Mouse (Mus musculus): Measurements from ENCODE around the gene Polg. TPM values are rescaled to one million over a fixed set of nuclear protein-coding genes. Genes with fewer than 3 reads are reported as not detected.

Polg gene
- polyA plus RNA-seq, 1 experiment from 2014 or later: 44.8 TPM

DNA sequence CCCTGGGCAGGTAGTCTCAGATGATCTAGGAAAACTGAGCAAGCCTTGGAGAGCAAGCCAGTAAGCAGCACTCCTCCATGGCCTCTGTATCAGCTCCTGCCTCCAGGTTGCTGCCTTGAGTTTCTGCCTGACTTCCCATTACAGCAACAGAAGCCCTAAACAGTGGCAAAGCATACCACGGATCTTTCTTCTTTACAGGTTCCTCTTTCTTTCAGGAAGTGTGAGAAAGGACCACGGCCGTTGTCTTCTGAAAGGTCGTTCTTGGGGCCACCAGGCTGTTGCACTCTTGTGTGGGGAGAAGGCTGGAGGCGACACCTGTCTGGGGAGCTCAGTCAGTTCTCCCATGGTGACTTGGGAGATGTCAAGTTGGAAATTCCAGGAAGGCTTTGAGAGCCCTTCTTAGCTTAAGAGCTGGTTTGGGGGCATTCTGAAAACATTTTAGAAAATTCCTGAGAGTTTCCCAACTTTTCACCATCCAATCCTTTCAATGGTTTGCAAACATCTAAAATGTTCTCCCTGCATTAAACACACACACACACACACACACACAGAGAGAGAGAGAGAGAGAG lies 8.8 kb upstream of the Polg start:
- Histone ChIP-seq H3K4me2 (ENCODE audit: low read length) (no peak overlapping the region), H3K9ac (ENCODE audit: low read length) (no peak overlapping the region), H3K27ac (ENCODE audit: low read depth) (no peak overlapping the region), H3K4me1 (replicated peaks; ENCODE audit: control insufficient read depth, insufficient read depth, low read length) (no peaks in the 10 kb centered on the region), H3K36me3 (ENCODE audit: control insufficient read depth, insufficient read depth, low read length) (no peaks in the 10 kb centered on the region), H3K4me3 (ENCODE audit: low read depth, low read length) (no peak overlapping the region), H3K9me3 (ENCODE audit: control insufficient read depth, low read length) (no peaks in the 10 kb centered on the region), H3K27me3 (replicated peaks; ENCODE audit: control insufficient read depth, insufficient read depth, low read length) (no peaks in the 10 kb centered on the region)
- ATAC-seq (replicated peaks; ENCODE audit: low FRiP score, low TSS enrichment, low read depth): no peak
- DNase-seq (ENCODE audit: low spot score): no peak
- 79% methylated on average over 5 of the region's 5 CpGs for WGBS

DNA sequence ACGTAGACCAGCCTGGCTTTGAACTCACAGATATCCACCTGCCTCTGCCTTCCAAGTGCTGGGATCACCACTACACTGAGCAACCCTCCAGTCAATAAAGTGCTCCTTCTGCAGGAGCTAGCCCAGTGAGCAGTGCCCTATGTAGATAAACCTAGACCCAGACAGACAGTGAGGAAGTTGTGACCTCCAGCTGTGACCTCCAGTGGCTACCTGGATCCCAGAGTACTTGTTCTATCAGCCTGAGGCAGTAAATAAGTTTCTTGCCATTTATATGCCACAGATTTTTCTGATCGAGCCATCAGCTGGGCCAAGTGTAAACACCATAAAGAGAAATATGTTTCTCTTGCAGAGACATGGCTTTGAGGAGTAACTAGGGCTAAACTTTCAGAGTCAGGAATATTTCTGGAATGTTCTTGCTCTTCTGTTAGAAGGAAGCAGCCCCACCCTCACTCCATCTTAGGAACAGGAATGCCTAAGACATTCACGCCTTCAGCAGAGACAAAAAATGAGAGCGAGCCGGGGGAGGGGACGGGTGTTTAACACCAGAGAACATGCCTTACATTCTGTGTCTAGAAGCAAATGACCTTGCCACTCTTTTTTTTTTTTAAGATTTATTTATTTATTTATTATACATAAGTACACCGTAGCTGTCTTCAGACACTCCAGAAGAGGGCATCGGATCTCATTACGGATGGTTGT lies 7.5 kb upstream of the Polg start:
- no peak overlapping the region for H3K4me2 ChIP-seq (ENCODE audit: low read length)
- ATAC-seq (replicated peaks; ENCODE audit: low FRiP score, low TSS enrichment, low read depth): no peak
- no peak for DNase-seq (ENCODE audit: low spot score)
- H3K36me3 ChIP-seq (ENCODE audit: control insufficient read depth, insufficient read depth, low read length): no peaks in the 10 kb centered on the region
- H3K9ac ChIP-seq (ENCODE audit: low read length): no peak overlapping the region
- WGBS: 75% methylated on average over 9 of the region's 9 CpGs
- H3K4me3 ChIP-seq (ENCODE audit: low read depth, low read length): no peak overlapping the region
- no peaks in the 10 kb centered on the region for H3K4me1 ChIP-seq (replicated peaks; ENCODE audit: control insufficient read depth, insufficient read depth, low read length)
- no peak overlapping the region for H3K27ac ChIP-seq (ENCODE audit: low read depth)
- H3K27me3 ChIP-seq (replicated peaks; ENCODE audit: control insufficient read depth, insufficient read depth, low read length): no peaks in the 10 kb centered on the region
- H3K9me3 ChIP-seq (ENCODE audit: control insufficient read depth, low read length): no peaks in the 10 kb centered on the region

DNA sequence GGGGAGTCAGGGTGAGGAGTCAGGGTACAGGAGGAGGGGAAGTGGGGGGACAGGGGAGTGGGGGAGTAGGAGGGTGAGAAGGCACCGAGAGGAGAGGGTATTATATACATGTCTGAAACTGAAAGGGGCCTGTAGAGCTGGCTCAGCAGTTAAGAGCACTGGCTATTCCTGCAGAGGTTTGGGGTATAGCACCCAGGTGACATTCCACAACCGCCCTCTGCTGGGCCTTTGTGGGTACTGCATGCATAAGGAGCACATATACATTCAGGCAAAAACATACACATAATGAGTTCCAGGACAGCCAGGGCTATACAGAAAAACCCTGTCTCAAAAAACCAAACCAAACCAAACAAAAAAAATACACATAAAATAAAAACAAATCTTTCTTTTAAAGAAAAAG lies 6.6 kb upstream of the Polg start:
- no peaks in the 10 kb centered on the region for H3K36me3 ChIP-seq (ENCODE audit: control insufficient read depth, insufficient read depth, low read length)
- no peak overlapping the region for H3K27ac ChIP-seq (ENCODE audit: low read depth)
- H3K9me3 ChIP-seq (ENCODE audit: control insufficient read depth, low read length): no peaks in the 10 kb centered on the region
- DNase-seq (ENCODE audit: low spot score) (no peak), ATAC-seq (replicated peaks; ENCODE audit: low FRiP score, low TSS enrichment, low read depth) (no peak)
- no peak overlapping the region for H3K4me2 ChIP-seq (ENCODE audit: low read length)
- 0 out of 2 replicates have a peak, but pooled peaks cover 4% of the 10 kb centered on the region for H3K4me1 ChIP-seq (replicated peaks; ENCODE audit: control insufficient read depth, insufficient read depth, low read length)
- no peaks in the 10 kb centered on the region; the same call in 1 of the 2 replicates for H3K27me3 ChIP-seq (replicated peaks; ENCODE audit: control insufficient read depth, insufficient read depth, low read length)
- no peak overlapping the region for H3K9ac ChIP-seq (ENCODE audit: low read length)
- WGBS: 50% methylated on average over 2 of the region's 2 CpGs
- H3K4me3 ChIP-seq (ENCODE audit: low read depth, low read length): no peak overlapping the region

DNA sequence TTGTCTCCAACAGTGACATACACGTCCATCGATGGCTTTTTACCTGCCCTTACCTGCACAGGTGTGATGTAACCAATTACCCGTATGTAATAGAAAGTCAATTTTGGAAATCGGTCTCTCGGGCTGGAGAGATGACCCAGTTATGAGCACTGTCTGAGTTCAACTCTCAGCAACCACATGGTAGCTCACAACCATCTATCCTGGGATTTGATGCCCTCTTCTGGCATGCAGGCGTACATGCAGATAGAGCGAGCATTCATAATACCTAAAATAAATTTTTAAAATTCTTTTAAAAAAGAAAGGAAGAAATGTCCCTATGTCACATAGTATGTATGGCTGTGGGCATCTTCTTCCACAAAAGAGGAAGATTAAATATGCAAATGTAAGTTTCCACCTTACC lies 5.3 kb upstream of the Polg start:
- Histone ChIP-seq H3K9me3 (ENCODE audit: control insufficient read depth, low read length) (no peaks in the 10 kb centered on the region), H3K4me3 (ENCODE audit: low read depth, low read length) (no peak overlapping the region), H3K4me2 (ENCODE audit: low read length) (no peak overlapping the region), H3K27ac (ENCODE audit: low read depth) (no peak overlapping the region), H3K9ac (ENCODE audit: low read length) (no peak overlapping the region), H3K36me3 (ENCODE audit: control insufficient read depth, insufficient read depth, low read length) (no peaks in the 10 kb centered on the region), H3K4me1 (replicated peaks; ENCODE audit: control insufficient read depth, insufficient read depth, low read length) (0 out of 2 replicates have a peak, but pooled peaks cover 6% of the 10 kb centered on the region), H3K27me3 (replicated peaks; ENCODE audit: control insufficient read depth, insufficient read depth, low read length) (no peaks in the 10 kb centered on the region; the same call in 1 of the 2 replicates)
- ATAC-seq (replicated peaks; ENCODE audit: low FRiP score, low TSS enrichment, low read depth) (no peak), DNase-seq (ENCODE audit: low spot score) (no peak)
- 66% methylated on average over 7 of the region's 7 CpGs for WGBS

DNA sequence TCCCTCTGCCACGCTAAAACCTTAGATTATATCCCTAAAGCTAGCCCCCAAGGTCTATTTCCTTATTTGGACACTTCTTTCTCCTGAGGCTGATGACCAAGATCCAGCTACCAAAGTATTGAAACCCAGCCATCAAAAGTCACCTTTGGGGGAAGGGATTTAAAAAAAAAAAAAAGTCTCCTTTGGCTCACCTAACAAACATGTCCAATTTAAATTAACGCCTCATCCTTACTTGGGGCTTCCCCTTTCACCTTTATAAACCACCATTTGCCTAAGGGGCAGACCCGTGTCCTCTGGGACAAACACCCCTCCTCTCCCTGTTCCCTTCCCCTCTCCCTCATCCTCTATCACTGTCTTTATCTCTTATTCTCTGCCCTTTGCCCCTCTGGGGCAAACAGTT lies 4.6 kb upstream of the Polg start:
- Histone ChIP-seq H3K36me3 (ENCODE audit: control insufficient read depth, insufficient read depth, low read length) (no peaks in the 10 kb centered on the region), H3K27ac (ENCODE audit: low read depth) (no peak overlapping the region), H3K4me2 (ENCODE audit: low read length) (no peak overlapping the region), H3K4me1 (replicated peaks; ENCODE audit: control insufficient read depth, insufficient read depth, low read length) (0 out of 2 replicates have a peak, but pooled peaks cover 6% of the 10 kb centered on the region), H3K9ac (ENCODE audit: low read length) (no peak overlapping the region), H3K4me3 (ENCODE audit: low read depth, low read length) (no peak overlapping the region), H3K27me3 (replicated peaks; ENCODE audit: control insufficient read depth, insufficient read depth, low read length) (no peaks in the 10 kb centered on the region; the same call in 1 of the 2 replicates), H3K9me3 (ENCODE audit: control insufficient read depth, low read length) (no peaks in the 10 kb centered on the region)
- ATAC-seq (replicated peaks; ENCODE audit: low FRiP score, low TSS enrichment, low read depth) (no peak), DNase-seq (ENCODE audit: low spot score) (no peak)
- WGBS: 35% methylated on average over 3 of the region's 3 CpGs

DNA sequence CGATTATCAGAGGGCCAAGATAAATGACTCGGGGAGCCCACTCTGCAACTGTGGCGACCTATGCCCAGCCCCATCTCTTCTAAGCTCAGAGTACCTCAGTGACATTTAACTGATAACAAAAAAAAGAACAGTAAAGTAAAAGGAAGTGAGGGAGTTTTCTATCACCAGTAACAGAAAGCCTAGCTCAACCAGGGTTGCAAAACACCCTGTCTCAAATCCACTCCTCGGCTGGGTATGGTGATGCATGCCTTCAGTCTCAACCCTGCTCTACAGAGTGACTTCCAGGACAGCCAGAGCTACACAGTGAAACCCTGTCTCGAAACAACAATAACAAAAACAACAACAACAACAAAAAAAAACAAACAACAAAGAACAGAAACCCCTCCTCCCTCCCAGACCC lies 3.6 kb upstream of the Polg start:
- no peak overlapping the region for H3K27ac ChIP-seq (ENCODE audit: low read depth)
- no peaks in the 10 kb centered on the region for H3K9me3 ChIP-seq (ENCODE audit: control insufficient read depth, low read length)
- ATAC-seq (replicated peaks; ENCODE audit: low FRiP score, low TSS enrichment, low read depth) (no peak), DNase-seq (ENCODE audit: low spot score) (no peak)
- 73% methylated on average over 5 of the region's 5 CpGs for WGBS
- H3K4me2 ChIP-seq (ENCODE audit: low read length): no peak overlapping the region
- no peaks in the 10 kb centered on the region; the same call in 1 of the 2 replicates for H3K27me3 ChIP-seq (replicated peaks; ENCODE audit: control insufficient read depth, insufficient read depth, low read length)
- peaks cover 9% of the 10 kb centered on the region; the same call in 1 of the 2 replicates for H3K4me1 ChIP-seq (replicated peaks; ENCODE audit: control insufficient read depth, insufficient read depth, low read length)
- no peak overlapping the region for H3K9ac ChIP-seq (ENCODE audit: low read length)
- H3K36me3 ChIP-seq (ENCODE audit: control insufficient read depth, insufficient read depth, low read length): no peaks in the 10 kb centered on the region
- no peak overlapping the region for H3K4me3 ChIP-seq (ENCODE audit: low read depth, low read length)

DNA sequence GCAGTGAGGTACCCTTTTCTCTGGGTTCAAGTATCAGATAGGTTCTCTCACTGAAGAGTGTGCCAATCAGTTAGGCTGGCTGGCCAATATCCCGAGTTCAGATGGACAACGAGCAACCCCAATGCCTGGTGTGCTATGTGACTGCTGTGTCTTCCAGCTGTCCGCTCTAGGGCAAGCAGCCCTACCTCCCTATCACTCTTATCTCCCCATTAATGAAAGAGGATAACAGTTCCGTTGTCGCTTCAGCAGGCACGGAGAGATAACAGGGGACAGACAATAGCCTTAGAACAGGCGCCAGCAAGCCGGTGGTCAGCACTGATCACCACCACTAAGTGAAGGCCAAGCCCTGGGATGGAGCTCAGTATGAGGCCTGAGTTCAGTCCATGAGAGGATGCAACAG lies 2.8 kb upstream of the Polg start:
- H3K9me3 ChIP-seq (ENCODE audit: control insufficient read depth, low read length): no peaks in the 10 kb centered on the region
- no peak for ATAC-seq (replicated peaks; ENCODE audit: low FRiP score, low TSS enrichment, low read depth)
- no peak overlapping the region for H3K27ac ChIP-seq (ENCODE audit: low read depth)
- DNase-seq (ENCODE audit: low spot score): no peak
- no peak overlapping the region for H3K4me3 ChIP-seq (ENCODE audit: low read depth, low read length)
- WGBS: 50% methylated on average over 8 of the region's 8 CpGs
- H3K9ac ChIP-seq (ENCODE audit: low read length): no peak overlapping the region
- no peaks in the 10 kb centered on the region for H3K36me3 ChIP-seq (ENCODE audit: control insufficient read depth, insufficient read depth, low read length)
- peaks cover 16% of the 10 kb centered on the region for H3K4me1 ChIP-seq (replicated peaks; ENCODE audit: control insufficient read depth, insufficient read depth, low read length)
- no peaks in the 10 kb centered on the region; the same call in 1 of the 2 replicates for H3K27me3 ChIP-seq (replicated peaks; ENCODE audit: control insufficient read depth, insufficient read depth, low read length)
- H3K4me2 ChIP-seq (ENCODE audit: low read length): no peak overlapping the region

DNA sequence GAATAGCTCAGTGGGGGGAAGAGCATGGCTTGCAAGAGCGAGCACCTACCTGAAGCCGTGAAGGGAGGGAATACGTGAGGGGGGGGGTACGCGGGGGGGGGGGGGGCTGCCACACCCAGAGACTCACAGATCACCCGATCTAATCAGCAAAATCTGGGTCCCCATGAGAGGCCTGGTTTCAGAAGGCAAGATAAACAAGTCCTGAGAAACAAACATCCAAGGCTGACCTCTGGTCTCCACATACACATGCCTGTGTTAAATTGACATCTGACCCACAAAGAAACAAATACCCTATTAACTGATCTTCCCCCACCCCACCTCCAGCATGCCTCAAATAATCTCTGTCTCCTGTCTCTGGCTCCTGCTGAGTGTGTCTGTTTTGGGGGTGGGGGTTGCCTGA lies 1.8 kb upstream of the Polg start:
- WGBS: 3% methylated on average over 3 of the region's 6 CpGs
- H3K4me3 ChIP-seq (ENCODE audit: low read depth, low read length): 0 out of 2 replicates have a peak overlapping the region, but pooled peaks have one; percentile 83
- no peaks in the 10 kb centered on the region; the same call in 1 of the 2 replicates for H3K27me3 ChIP-seq (replicated peaks; ENCODE audit: control insufficient read depth, insufficient read depth, low read length)
- DNase-seq (ENCODE audit: low spot score) (no peak), ATAC-seq (replicated peaks; ENCODE audit: low FRiP score, low TSS enrichment, low read depth) (no peak)
- no peak overlapping the region for H3K27ac ChIP-seq (ENCODE audit: low read depth)
- peaks cover 17% of the 10 kb centered on the region for H3K4me1 ChIP-seq (replicated peaks; ENCODE audit: control insufficient read depth, insufficient read depth, low read length)
- H3K36me3 ChIP-seq (ENCODE audit: control insufficient read depth, insufficient read depth, low read length): 0 out of 2 replicates have a peak, but pooled peaks cover 4% of the 10 kb centered on the region
- no peaks in the 10 kb centered on the region for H3K9me3 ChIP-seq (ENCODE audit: control insufficient read depth, low read length)
- no peak overlapping the region for H3K9ac ChIP-seq (ENCODE audit: low read length)
- H3K4me2 ChIP-seq (ENCODE audit: low read length): peak overlapping the region; percentile 86
